Mouse (Mus musculus) embryonic fibroblast, embryonic 13.5 days (primary cell): ENCODE data around the gene Rrp12.

Source experiments
- CTCF ChIP-seq: IDR thresholded peaks from 2 replicates; pipeline ENCODE4 v1.5.1; 2011; ENCODE audit warnings: mild to moderate bottlenecking, control low read depth, low read length, moderate library complexity, borderline replicate concordance; ENCODE audit not compliant: insufficient read depth
- POLR2A ChIP-seq: IDR thresholded peaks from 2 replicates; pipeline ENCODE4 v1.6.1; 2011; ENCODE audit warnings: low read depth, mild to moderate bottlenecking, control low read depth, low read length, moderate library complexity

DNA sequence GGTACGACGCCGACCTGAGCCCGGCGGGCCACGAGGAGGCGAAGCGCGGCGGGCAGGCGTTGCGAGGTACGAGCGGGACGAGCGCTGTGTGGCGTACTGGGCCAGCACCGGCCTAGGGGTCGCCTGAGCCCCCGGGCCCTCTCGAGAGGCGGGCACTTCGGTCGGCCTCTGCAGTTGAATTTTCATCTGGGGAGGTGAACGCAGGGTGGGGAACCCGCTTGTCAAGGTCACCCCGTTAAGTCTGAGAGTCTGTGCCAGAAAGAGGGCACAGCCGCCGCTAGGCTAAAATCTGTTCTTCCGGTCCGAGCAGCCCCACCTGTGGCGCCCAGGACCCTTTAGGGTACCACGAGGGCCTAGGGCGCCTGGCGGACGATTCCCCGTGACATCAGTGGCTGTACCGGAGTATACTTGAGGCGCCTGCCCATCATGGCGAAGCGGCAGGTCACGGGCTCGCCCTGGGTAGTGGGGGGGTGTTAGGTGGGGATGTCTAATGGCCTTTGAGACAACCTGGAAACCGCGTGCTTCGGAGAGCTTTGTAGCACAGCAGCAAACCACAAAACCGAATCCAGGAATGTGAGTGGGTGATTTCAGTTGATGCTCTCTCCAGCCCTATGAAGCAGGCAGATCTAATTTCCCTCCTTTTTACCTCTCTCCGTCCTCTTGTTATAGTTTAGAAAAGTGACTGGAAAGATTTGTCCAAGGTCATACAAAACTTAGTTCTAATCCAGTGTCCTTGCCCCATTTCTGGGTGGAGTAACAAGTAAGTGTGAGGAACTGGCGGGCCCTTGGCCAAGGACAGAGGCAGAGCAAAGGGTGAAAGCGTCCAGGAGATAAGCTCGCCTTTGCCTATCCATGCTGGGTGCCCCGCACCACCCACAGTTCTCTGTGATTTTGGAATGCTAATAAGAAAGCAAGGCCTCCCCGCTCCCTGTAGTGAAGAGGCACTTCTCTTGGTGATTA, 16.4 kb upstream of the Rrp12 start:
- TF ChIP-seq CTCF (no peak), POLR2A (peak; percentile 65; the same call in 1 of the 2 replicates)
